Comparison of ENCODE assay signal across 8 mouse cellular contexts in genomic region chr3:96500289-96500621, GRCm38 (mm10). TPM values are rescaled to one million over a fixed set of nuclear protein-coding genes. Genes with fewer than 3 reads are reported as not detected.
DNase-seq lines count a peak whose midpoint lies in the region; ATAC-seq and TF ChIP-seq lines count a peak whose summit lies in the region.

No protein-coding gene starts in this region.

- TF ChIP-seq CTCF in hindbrain, postnatal 0 days (IDR thresholded peaks at IDR 0.05; ENCODE audit: low read depth): no peak

- ATAC-seq in hindbrain, postnatal 0 days: peak; percentile 79
- peak; percentile 46 for ATAC-seq in megakaryocyte, adult 5-6 weeks (ENCODE audit: poor library complexity, severe bottlenecking)

- WGBS in hindbrain, postnatal 0 days: under 1% methylated on average over 17 of the region's 17 CpGs

- no peaks in the 10 kb centered on the region for H3K9me3 ChIP-seq in hindbrain, postnatal 0 days (ENCODE audit: low read length)

- no peaks in the 10 kb centered on the region for H3K4me1 ChIP-seq in hindbrain, postnatal 0 days (ENCODE audit: insufficient read depth, low read length)

- no peaks in the 10 kb centered on the region for H3K27me3 ChIP-seq in hindbrain, postnatal 0 days (ENCODE audit: insufficient read depth, low read length)

- H3K9ac ChIP-seq in hindbrain, postnatal 0 days (replicated peaks; ENCODE audit: low read length): peak overlapping the region; percentile 62

- peak overlapping the region; percentile 83 for H3K4me3 ChIP-seq in hindbrain, postnatal 0 days (ENCODE audit: low read length)

- peak; percentile 91 for DNase-seq in ZHBTc4 (ENCODE audit: low read depth, low spot score)
- DNase-seq in cerebellum, postnatal 4 days (ENCODE audit: low spot score in 2 of 2): peak; percentile 91 to 94
- peak; percentile 97 for DNase-seq in gastrocnemius, adult 18-20 months (ENCODE audit: low spot score)
- DNase-seq in hindbrain, postnatal 0 days (ENCODE audit: low spot score): peak; percentile 93
- peak; percentile 91 to 99 for DNase-seq in left cerebral cortex, adult 8-10 months (ENCODE audit: low spot score in 2 of 2)
- peak; percentile 92 for DNase-seq in right cerebral cortex, adult 18-20 months
- DNase-seq in urinary bladder, adult 2 months (ENCODE audit: low spot score): peak; percentile 82

- peak overlapping the region; percentile 95 for H3K27ac ChIP-seq in hindbrain, postnatal 0 days

- peak overlapping the region; percentile 98 for H3K4me2 ChIP-seq in hindbrain, postnatal 0 days (ENCODE audit: low read depth, low read length)

- no peaks in the 10 kb centered on the region for H3K36me3 ChIP-seq in hindbrain, postnatal 0 days (ENCODE audit: insufficient read depth, low read length)

RNA-seq across cellular contexts. Expression of gene Hfe2, which starts 24.7 kb away (rescaled TPM):
- total RNA-seq in gastrocnemius, adult 18-20 months (2021): 100 to 1,000 TPM; 622 to 636 TPM
- 0.78 and 1.9 TPM in 2 replicates for total RNA-seq in hindbrain, postnatal 0 days (2014; rRNA removed)
- polyA plus RNA-seq in hindbrain, postnatal 0 days (2015; fragmentation: Nextera tagmentation; extraction: Ambion mirVana): 2.1 and 2.5 TPM in 2 replicates
- 1 to 10 TPM; 1.4 to 2.0 (median 1.7) TPM for total RNA-seq in left cerebral cortex, adult 8-10 months (2022)
- not detected in 2 replicates for total RNA-seq in megakaryocyte, adult 5-6 weeks (2015)
- total RNA-seq in megakaryocyte, adult 5-6 weeks (2017): not detected in 2 replicates
- 0.09 and 0.11 TPM in 2 replicates for polyA plus RNA-seq in urinary bladder, adult 2 months (2012; rRNA removed)

RNA-seq across cellular contexts. Expression of gene BC107364, which starts 48.1 kb away (rescaled TPM):
- total RNA-seq in gastrocnemius, adult 18-20 months (2021): not detected
- not detected in 2 replicates for total RNA-seq in hindbrain, postnatal 0 days (2014; rRNA removed)
- not detected in 2 replicates for polyA plus RNA-seq in hindbrain, postnatal 0 days (2015; fragmentation: Nextera tagmentation; extraction: Ambion mirVana)
- total RNA-seq in left cerebral cortex, adult 8-10 months (2022): not detected
- not detected in 2 replicates for total RNA-seq in megakaryocyte, adult 5-6 weeks (2015)
- not detected in 2 replicates for total RNA-seq in megakaryocyte, adult 5-6 weeks (2017)
- polyA plus RNA-seq in urinary bladder, adult 2 months (2012; rRNA removed): 0.15 and 0.29 TPM in 2 replicates

RNA-seq across cellular contexts. Expression of gene Txnip, which starts 57.5 kb away (rescaled TPM):
- 100 to 1,000 TPM; 344 to 646 TPM for total RNA-seq in gastrocnemius, adult 18-20 months (2021)
- 192 and 222 TPM in 2 replicates for total RNA-seq in hindbrain, postnatal 0 days (2014; rRNA removed)
- 133 and 148 TPM in 2 replicates for polyA plus RNA-seq in hindbrain, postnatal 0 days (2015; fragmentation: Nextera tagmentation; extraction: Ambion mirVana)
- total RNA-seq in left cerebral cortex, adult 8-10 months (2022): 10 to 100 TPM; 21.7 to 37.3 (median 26.8) TPM
- 411 and 437 TPM in 2 replicates for total RNA-seq in megakaryocyte, adult 5-6 weeks (2015)
- 356 and 357 TPM in 2 replicates for total RNA-seq in megakaryocyte, adult 5-6 weeks (2017)
- polyA plus RNA-seq in urinary bladder, adult 2 months (2012; rRNA removed): 712 and 742 TPM in 2 replicates

Comparison
In these comparisons a context has a peak if more than half of its experiments do, and no peak if none do; other contexts are left out.
1. Peak in every context shown above with its lines: DNase-seq, ATAC-seq, H3K4me3 ChIP-seq and H3K27ac ChIP-seq.
2. RNA of gene Hfe2, which starts 24.7 kb away (total RNA-seq): 622 to 636 TPM in gastrocnemius, adult 18-20 months; 1.4 to 2.0 TPM in left cerebral cortex, adult 8-10 months, 0.78 to 1.9 TPM in hindbrain, postnatal 0 days and not detected in megakaryocyte, adult 5-6 weeks; every median in the first group is over 100 times any median in the second.